Mouse (Mus musculus): ENCODE measurements at regions not wholly inside any gene's neighbourhood (a gene's known extent, or its start where the extent isn't known, plus 50 kb on each side); places are given as distances from the start of the nearest gene placed in this dataset.

DNA sequence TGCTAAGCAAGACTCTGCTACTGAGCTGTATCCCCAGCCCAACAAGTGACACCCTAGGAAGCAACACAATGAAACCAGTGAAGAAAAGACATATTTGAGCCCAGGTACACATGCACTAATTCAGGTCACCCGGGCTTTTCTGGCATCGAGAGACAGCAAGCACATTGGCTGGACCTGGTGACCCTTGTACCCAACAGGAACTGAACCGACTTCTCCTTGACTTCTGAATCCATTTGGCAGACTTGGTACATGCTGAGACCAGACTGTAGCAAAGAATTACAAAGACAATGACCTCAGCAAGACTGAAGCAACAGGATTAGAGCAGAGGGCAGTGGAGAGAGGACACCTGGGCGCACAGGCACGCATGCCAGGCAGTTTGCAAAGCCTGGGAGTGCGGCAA is 79.1 kb downstream of the Sema4f start:
- no peaks in the 10 kb centered on the region for H3K27me3 ChIP-seq (replicated peaks)
- no peaks in the 10 kb centered on the region for H3K9me3 ChIP-seq (replicated peaks)
- H3K9ac ChIP-seq, result no peak overlapping the region
- H3K4me1 ChIP-seq, result peaks cover 20% of the 10 kb centered on the region
- no peak overlapping the region for H3K27ac ChIP-seq
- ATAC-seq, result no peak
- WGBS (ENCODE audit: insufficient replicate concordance), result 68% methylated on average over 6 of the region's 6 CpGs
- H3K4me3 ChIP-seq, result no peak overlapping the region
- no peaks in the 10 kb centered on the region for H3K36me3 ChIP-seq
- H3K4me2 ChIP-seq, result no peak overlapping the region

DNA sequence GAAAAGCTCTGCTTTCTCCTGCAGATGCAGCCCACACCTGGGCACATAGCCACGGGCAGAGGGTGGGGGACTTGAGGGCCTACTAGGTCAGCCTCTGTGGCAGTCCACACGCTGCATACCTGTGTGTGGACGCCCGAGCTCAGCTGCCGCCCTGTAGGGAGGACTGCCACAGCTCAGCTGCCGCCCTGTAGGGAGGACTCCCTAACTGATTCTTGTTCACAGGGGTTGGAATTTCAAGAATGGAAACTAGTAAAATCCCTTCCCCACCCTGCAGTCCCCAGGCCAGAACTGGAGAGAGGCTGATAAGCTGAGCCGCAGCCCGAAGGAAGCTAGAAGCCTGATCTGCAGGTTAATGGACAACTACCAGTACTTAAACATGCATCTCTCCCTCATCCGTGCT is 82.0 kb upstream of the Hk2 start:
- WGBS (ENCODE audit: insufficient replicate concordance), result 61% methylated on average over 9 of the region's 9 CpGs
- ATAC-seq, result no peak

DNA sequence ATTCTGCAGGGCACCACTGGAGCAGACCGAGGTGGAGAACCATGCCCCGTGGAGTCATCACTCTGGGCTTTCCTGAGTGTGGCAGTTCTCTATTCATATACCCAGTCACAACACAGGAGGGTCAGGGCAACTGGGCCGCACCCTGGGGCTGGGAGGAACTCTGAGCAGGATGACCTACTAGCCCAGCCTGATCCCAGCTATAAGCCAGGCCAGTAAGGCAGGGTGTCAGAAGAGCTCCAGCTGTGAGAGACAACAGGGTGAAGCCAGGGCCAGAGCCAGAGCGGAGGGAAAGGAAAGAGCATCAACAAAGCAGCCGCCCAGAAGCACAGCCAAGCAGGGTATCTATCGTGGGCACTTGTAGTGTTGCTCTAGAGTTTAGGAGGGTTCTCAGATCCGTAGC is 81.1 kb upstream of the Hk2 start:
- no peaks in the 10 kb centered on the region for H3K4me1 ChIP-seq
- no peak overlapping the region for H3K9ac ChIP-seq
- no peaks in the 10 kb centered on the region for H3K9me3 ChIP-seq (replicated peaks)
- H3K36me3 ChIP-seq, result no peaks in the 10 kb centered on the region
- no peak overlapping the region for H3K4me2 ChIP-seq
- H3K27me3 ChIP-seq (replicated peaks), result no peaks in the 10 kb centered on the region
- 61% methylated on average over 7 of the region's 7 CpGs for WGBS (ENCODE audit: insufficient replicate concordance)
- no peak overlapping the region for H3K4me3 ChIP-seq
- ATAC-seq, result no peak
- no peak overlapping the region for H3K27ac ChIP-seq

More for the DNA sequence above, 82.0 kb upstream of the Hk2 start:
- Histone ChIP-seq H3K4me3 (no peak overlapping the region), H3K27me3 (replicated peaks) (no peaks in the 10 kb centered on the region), H3K4me1 (no peaks in the 10 kb centered on the region), H3K4me2 (no peak overlapping the region), H3K9me3 (replicated peaks) (no peaks in the 10 kb centered on the region), H3K9ac (no peak overlapping the region), H3K36me3 (no peaks in the 10 kb centered on the region), H3K27ac (no peak overlapping the region)

DNA sequence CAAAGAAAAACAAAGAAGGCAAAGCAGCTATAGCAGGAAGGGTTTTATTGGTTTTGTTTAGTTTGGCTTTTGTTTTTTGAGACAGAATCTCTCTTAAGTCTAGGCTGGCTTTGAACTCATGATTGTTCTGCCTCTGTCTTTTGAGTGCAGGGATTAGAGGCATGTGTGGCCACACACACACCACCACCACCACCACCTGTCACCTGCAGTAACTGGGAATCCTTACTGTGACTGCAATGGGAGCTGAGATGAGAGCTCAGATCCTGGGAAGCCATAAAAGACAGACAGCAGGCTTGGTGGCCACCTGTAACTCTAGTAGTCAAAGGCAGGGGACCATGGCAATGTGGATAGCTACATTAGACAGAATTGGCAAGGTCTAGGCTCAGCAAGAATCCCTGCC is 80.5 kb upstream of the Hk2 start:
- Histone ChIP-seq H3K36me3 (no peaks in the 10 kb centered on the region), H3K27ac (no peak overlapping the region), H3K4me1 (no peaks in the 10 kb centered on the region), H3K9ac (no peak overlapping the region), H3K27me3 (replicated peaks) (no peaks in the 10 kb centered on the region), H3K9me3 (replicated peaks) (no peaks in the 10 kb centered on the region), H3K4me3 (no peak overlapping the region), H3K4me2 (no peak overlapping the region)
- ATAC-seq, result no peak

DNA sequence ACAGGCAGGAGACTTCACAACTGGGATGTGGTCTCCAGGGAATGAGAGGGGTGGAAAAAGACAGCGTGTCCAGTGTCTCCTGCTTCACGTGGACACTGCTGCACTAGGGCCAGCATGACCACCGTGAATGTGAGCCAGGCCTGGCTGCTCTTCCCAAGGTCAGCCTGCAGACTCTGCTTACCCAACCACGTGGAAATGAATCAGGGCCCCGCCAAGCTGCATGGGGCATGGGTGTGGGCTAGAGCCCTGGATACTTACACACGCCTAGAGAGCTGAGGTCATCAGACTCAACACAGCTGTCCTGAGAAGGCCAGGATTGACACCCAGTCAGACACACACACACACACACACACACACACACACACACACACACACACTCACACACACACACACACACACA is 80.1 kb upstream of the Hk2 start:
- WGBS (ENCODE audit: insufficient replicate concordance), result 63% methylated on average over 6 of the region's 6 CpGs

DNA sequence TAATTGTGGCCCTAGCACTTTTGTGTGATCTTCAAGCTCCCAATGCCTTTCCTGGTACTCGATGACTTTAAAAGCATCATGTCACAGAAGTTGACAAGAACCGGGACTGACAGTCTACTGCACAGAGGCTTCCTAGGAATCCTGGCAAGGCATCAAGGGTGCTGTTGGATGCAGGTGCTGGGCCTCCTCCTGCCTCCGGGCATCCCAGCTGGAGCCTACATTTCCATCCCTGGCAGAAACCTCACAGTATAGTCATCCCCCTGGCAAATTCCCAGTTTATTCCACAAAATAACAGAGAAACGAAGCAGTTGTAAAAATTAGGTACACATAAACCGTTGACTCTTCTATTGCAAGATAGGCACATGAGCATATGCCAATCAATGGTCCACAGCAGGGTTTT is 78.8 kb upstream of the Hk2 start:
- H3K9ac ChIP-seq, result no peak overlapping the region
- no peaks in the 10 kb centered on the region for H3K4me1 ChIP-seq
- H3K36me3 ChIP-seq, result no peaks in the 10 kb centered on the region
- 72% methylated on average over 5 of the region's 5 CpGs for WGBS (ENCODE audit: insufficient replicate concordance)
- ATAC-seq, result no peak
- H3K27me3 ChIP-seq (replicated peaks), result no peaks in the 10 kb centered on the region
- H3K27ac ChIP-seq, result no peak overlapping the region
- no peak overlapping the region for H3K4me3 ChIP-seq
- H3K9me3 ChIP-seq (replicated peaks), result no peaks in the 10 kb centered on the region
- no peak overlapping the region for H3K4me2 ChIP-seq

More for the DNA sequence above, 80.1 kb upstream of the Hk2 start:
- Histone ChIP-seq H3K36me3 (no peaks in the 10 kb centered on the region), H3K4me2 (no peak overlapping the region), H3K27ac (no peak overlapping the region), H3K9me3 (replicated peaks) (no peaks in the 10 kb centered on the region), H3K4me3 (no peak overlapping the region), H3K27me3 (replicated peaks) (no peaks in the 10 kb centered on the region), H3K9ac (no peak overlapping the region), H3K4me1 (no peaks in the 10 kb centered on the region)
- ATAC-seq, result no peak

DNA sequence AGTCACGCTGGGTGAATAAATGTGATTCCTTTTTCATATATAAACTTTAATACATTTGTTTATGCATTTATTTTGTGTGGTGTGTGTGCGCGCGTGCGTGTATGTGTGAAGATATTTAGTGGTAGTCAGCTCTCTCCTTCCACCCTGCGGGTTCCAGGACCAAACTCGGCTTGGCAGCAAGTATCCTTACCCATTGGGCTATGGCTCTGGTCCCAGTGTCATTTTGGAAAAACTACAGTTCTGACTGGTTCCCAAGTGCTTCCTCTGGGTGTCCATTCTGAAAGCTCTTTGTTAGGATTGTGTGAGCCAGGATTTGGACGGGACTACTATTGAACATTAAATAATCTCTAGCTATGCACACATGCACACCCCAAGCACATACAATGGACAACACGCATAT is 76.3 kb upstream of the Hk2 start:
- Histone ChIP-seq H3K27ac (no peak overlapping the region), H3K9me3 (replicated peaks) (no peaks in the 10 kb centered on the region), H3K4me2 (no peak overlapping the region), H3K4me1 (no peaks in the 10 kb centered on the region), H3K27me3 (replicated peaks) (no peaks in the 10 kb centered on the region), H3K4me3 (no peak overlapping the region), H3K9ac (no peak overlapping the region), H3K36me3 (no peaks in the 10 kb centered on the region)
- WGBS (ENCODE audit: insufficient replicate concordance), result 80% methylated on average over 9 of the region's 9 CpGs
- no peak for ATAC-seq

DNA sequence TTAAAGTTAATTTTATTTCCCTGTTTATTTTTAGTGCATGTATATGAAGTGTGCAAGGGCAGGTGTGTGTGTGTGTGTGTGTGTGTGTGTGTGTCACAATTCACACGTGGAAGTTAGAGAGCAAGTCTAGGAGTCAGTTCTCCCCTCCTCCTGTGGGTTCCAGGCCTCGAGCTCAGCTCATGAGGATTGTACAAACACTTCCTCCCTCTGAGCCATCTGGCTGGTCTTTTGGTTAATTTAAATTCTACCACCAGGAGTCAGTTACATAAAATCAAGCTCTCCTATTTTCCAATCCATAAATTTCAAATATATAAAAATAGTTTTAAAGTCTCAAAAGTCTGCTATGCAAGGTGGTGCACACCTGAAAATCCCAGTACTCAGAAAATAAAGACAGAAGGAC is 73.3 kb upstream of the Hk2 start:
- H3K36me3 ChIP-seq, result no peaks in the 10 kb centered on the region
- H3K27ac ChIP-seq, result no peak overlapping the region
- no peak overlapping the region for H3K9ac ChIP-seq
- no peak overlapping the region for H3K4me2 ChIP-seq
- 0 out of 2 replicates have a peak, but pooled peaks cover 8% of the 10 kb centered on the region for H3K4me1 ChIP-seq
- no peaks in the 10 kb centered on the region for H3K9me3 ChIP-seq (replicated peaks)
- H3K4me3 ChIP-seq, result no peak overlapping the region
- no peak for ATAC-seq
- no peaks in the 10 kb centered on the region for H3K27me3 ChIP-seq (replicated peaks)
- WGBS (ENCODE audit: insufficient replicate concordance), result 46% methylated on average over 2 of the region's 2 CpGs

DNA sequence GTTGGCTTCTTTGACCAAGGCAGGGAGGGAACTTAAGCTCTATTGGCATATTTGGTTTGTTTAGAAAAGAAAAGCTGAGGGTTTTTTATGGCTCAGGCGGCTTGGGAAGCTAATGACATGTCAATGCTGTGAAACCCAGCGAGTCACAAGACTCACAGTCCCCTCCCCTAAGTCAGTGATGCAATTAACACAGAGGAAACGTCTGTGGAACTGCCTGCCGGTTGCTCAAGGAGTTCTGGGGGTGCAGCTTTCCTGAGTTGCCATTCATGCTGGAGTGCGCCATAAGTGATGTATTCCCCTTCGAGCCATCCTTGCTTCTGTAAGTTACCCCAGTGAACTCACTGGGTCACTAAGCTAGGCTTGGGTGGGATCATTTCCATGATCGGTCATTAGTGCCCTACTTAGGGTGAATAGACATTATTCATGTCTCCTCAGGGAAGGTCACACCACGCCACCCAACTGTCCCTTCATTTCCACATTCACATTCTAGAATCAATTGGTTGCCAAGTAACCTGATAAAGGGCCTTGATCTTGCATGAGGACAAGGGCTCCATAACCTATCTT is 72.4 kb upstream of the Hk2 start:
- Histone ChIP-seq H3K36me3 (no peaks in the 10 kb centered on the region), H3K4me2 (no peak overlapping the region), H3K9ac (no peak overlapping the region), H3K4me3 (no peak overlapping the region), H3K9me3 (replicated peaks) (no peaks in the 10 kb centered on the region), H3K4me1 (0 out of 2 replicates have a peak, but pooled peaks cover 9% of the 10 kb centered on the region), H3K27me3 (replicated peaks) (no peaks in the 10 kb centered on the region), H3K27ac (no peak overlapping the region)
- ATAC-seq, result no peak
- 60% methylated on average over 8 of the region's 8 CpGs for WGBS (ENCODE audit: insufficient replicate concordance)

DNA sequence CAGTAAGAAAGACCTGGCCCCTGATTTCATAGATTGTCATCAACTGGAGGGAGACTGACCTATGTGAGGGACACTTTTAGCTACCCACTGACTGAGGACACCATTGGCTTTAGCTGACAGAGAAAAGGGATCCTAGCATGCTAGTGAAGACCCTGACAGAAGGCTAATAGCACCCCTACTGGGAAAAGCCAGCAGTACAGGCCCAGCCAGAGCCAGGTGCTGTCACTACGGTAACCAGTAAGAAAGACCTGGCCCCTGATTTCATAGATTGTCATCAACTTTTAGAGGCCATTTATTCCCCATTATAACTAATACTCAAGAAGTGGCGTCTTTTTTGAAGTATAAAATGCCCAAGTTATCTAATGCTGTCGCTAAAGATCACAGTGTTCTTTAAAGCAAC is 70.2 kb upstream of the Hk2 start:
- Histone ChIP-seq H3K4me3 (no peak overlapping the region), H3K9me3 (replicated peaks) (no peaks in the 10 kb centered on the region), H3K27me3 (replicated peaks) (no peaks in the 10 kb centered on the region), H3K4me2 (no peak overlapping the region), H3K27ac (no peak overlapping the region), H3K36me3 (no peaks in the 10 kb centered on the region), H3K4me1 (0 out of 2 replicates have a peak, but pooled peaks cover 9% of the 10 kb centered on the region), H3K9ac (no peak overlapping the region)
- 51% methylated on average over 3 of the region's 3 CpGs for WGBS (ENCODE audit: insufficient replicate concordance)
- ATAC-seq, result no peak

DNA sequence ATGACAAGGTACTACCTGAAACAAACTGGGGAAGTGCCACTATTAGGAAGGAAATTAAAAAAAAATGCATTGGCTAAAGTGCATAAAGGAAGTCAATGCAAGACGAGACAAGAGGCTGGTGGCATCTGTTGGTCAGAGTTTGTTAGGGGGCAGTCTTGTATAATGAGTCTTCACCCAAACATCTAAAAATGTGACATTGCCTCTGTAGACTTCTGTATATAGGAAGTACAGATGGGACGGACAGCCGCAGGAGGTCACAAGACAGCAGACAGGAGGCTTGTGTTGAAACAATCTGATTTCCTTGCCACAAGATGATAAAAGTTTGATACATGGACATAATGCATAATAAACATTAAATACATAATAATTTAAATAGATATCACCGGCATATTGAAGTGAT is 69.6 kb upstream of the Hk2 start:
- ATAC-seq, result no peak
- WGBS (ENCODE audit: insufficient replicate concordance), result 49% methylated on average over 4 of the region's 4 CpGs
- H3K4me2 ChIP-seq, result no peak overlapping the region

DNA sequence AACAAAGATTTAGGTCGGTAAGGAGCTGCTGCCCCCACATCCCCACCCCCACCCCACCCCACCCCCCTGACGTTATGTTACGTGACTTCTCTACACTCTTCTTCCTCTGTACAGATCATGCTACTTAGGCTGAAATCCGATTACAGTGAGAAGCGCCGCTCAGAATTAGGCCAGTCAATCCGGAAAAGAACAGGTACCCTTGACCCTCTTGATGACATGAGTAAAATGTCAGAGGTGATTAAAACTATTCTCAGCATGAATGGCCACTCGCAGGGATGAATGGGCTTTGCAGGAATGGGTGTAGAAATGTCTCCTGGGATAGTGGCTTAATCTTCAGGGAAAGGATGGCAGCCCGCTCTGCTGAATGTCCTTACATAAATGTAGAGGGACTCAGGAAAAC is 63.0 kb upstream of the Hk2 start:
- H3K4me2 ChIP-seq, result no peak overlapping the region
- H3K9me3 ChIP-seq (replicated peaks), result no peaks in the 10 kb centered on the region
- no peaks in the 10 kb centered on the region for H3K27me3 ChIP-seq (replicated peaks)
- WGBS (ENCODE audit: insufficient replicate concordance), result 75% methylated on average over 9 of the region's 9 CpGs
- H3K4me1 ChIP-seq, result 0 out of 2 replicates have a peak, but pooled peaks cover 3% of the 10 kb centered on the region
- no peak overlapping the region for H3K9ac ChIP-seq
- no peak for ATAC-seq
- no peak overlapping the region for H3K27ac ChIP-seq
- H3K36me3 ChIP-seq, result no peaks in the 10 kb centered on the region
- no peak overlapping the region for H3K4me3 ChIP-seq

More for the DNA sequence above, 69.6 kb upstream of the Hk2 start:
- no peak overlapping the region for H3K27ac ChIP-seq
- 0 out of 2 replicates have a peak, but pooled peaks cover 9% of the 10 kb centered on the region for H3K4me1 ChIP-seq
- H3K9me3 ChIP-seq (replicated peaks), result no peaks in the 10 kb centered on the region
- no peak overlapping the region for H3K9ac ChIP-seq
- H3K27me3 ChIP-seq (replicated peaks), result no peaks in the 10 kb centered on the region
- H3K36me3 ChIP-seq, result no peaks in the 10 kb centered on the region
- H3K4me3 ChIP-seq, result no peak overlapping the region

Measured in liver, embryonic 12.5 days (tissue).